Mouse (Mus musculus): ENCODE data around the gene Ccdc77. TPM values are rescaled to one million over a fixed set of nuclear protein-coding genes. Genes with fewer than 3 reads are reported as not detected.
A peak's percentile ranks its signal among the peaks of the same experiment; 100 is the strongest.

Ccdc77 gene
- total and polyA plus RNA-seq, 3 experiments = 14.4 to 17.9 TPM; not detected in 1

DNA sequence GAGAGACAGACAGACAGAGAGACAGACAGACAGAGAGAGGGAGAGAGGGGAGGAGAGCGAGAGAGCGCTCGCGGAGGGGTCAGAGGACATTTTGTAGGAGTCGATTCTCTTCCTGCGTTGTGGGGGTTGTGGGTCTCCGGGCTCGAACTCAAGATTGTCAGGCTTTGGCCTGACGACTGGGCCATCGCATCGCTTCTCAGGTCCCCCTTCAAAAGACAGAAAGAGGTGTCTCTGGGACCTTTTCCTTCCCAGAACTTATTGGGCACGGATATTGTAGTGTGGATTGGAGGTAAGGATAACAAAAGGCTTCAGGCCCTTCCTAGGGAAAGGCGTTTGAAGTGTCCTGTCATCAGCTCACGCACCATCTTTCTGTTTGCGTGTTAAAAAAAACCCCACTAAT, 877 bp upstream of the Ccdc77 start:
- Histone ChIP-seq H3K27ac (ENCODE audit: control insufficient read depth, low read depth, low read length) (peak overlapping the region; percentile 46), H3K9me3 (replicated peaks; ENCODE audit: insufficient read depth, low read length) (no peaks in the 10 kb centered on the region), H3K27me3 (ENCODE audit: control insufficient read depth in 1 of 2, insufficient read depth in 2 of 2, low read length in 2 of 2) (no peaks in the 10 kb centered on the region), H3K4me3 (ENCODE audit: control insufficient read depth in 1 of 2, insufficient read depth in 1 of 2, low read depth in 2 of 2, low read length in 2 of 2) (peak overlapping the region; percentile 60 to 71), H3K4me1 (ENCODE audit: control insufficient read depth in 1 of 2, insufficient read depth in 2 of 2, low read length in 2 of 2) (peaks cover 2 to 4% of the 10 kb centered on the region in 2 experiments; a peak in 3 of 4 replicates), H3K36me3 (ENCODE audit: control insufficient read depth in 1 of 2, insufficient read depth in 2 of 2, low read length in 2 of 2) (peaks cover 10 to 11% of the 10 kb centered on the region in 2 experiments), H3K9ac (ENCODE audit: control insufficient read depth, low read depth, low read length, poor library complexity, severe bottlenecking) (peak overlapping the region; percentile 90), H3K79me2 (ENCODE audit: control insufficient read depth, insufficient read depth, low read length, poor library complexity) (peaks cover 25% of the 10 kb centered on the region)
- TF ChIP-seq SIN3A (IDR thresholded peaks at IDR 0.05; ENCODE audit: low read length) (peak; percentile 28; the same call in 1 of the 2 replicates), MXI1 (IDR thresholded peaks at IDR 0.05; ENCODE audit: low read depth, low read length) (peak; percentile 47; the same call in 1 of the 2 replicates), GATA1 (IDR thresholded peaks at IDR 0.05; ENCODE audit: low read depth, low read length) (no peak)
- peak; percentile 55 for DNase-seq (ENCODE audit: low read depth, low spot score)

DNA sequence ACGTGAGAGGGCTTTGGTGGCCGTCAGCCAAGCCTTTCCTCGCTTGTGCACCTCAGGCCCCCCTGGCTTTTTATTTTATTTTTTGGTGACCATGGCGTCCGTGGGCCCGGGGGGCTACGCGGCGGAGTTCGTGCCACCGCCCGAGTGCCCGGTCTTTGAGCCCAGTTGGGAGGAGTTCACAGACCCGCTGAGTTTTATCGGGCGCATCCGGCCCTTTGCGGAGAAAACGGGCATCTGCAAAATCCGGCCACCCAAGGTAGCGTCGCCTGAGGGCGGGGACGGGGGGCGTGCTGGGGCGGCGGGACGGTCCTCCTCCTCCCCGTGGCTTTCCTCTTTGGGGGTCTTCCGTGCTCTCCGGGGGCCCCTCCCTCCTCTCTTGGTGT, 340 bp upstream of the Ccdc77 start:
- Histone ChIP-seq H3K36me3 (ENCODE audit: control insufficient read depth in 1 of 2, insufficient read depth in 2 of 2, low read length in 2 of 2) (peaks cover 8 to 11% of the 10 kb centered on the region in 2 experiments), H3K9me3 (replicated peaks; ENCODE audit: insufficient read depth, low read length) (no peaks in the 10 kb centered on the region), H3K4me1 (ENCODE audit: control insufficient read depth in 1 of 2, insufficient read depth in 2 of 2, low read length in 2 of 2) (peaks cover 2 to 4% of the 10 kb centered on the region in 2 experiments; a peak in 3 of 4 replicates), H3K27me3 (ENCODE audit: control insufficient read depth in 1 of 2, insufficient read depth in 2 of 2, low read length in 2 of 2) (no peaks in the 10 kb centered on the region), H3K79me2 (ENCODE audit: control insufficient read depth, insufficient read depth, low read length, poor library complexity) (peaks cover 25% of the 10 kb centered on the region), H3K9ac (ENCODE audit: control insufficient read depth, low read depth, low read length, poor library complexity, severe bottlenecking) (peak overlapping the region; percentile 90), H3K27ac (ENCODE audit: control insufficient read depth, low read depth, low read length) (peak overlapping the region; percentile 93), H3K4me3 (ENCODE audit: control insufficient read depth in 1 of 2, insufficient read depth in 1 of 2, low read depth in 2 of 2, low read length in 2 of 2) (peak overlapping the region; percentile 60 to 71)
- no peak for DNase-seq (ENCODE audit: low read depth, low spot score)
- TF ChIP-seq SIN3A (IDR thresholded peaks at IDR 0.05; ENCODE audit: low read length) = no peak
- no peak for TF ChIP-seq E2F4 (IDR thresholded peaks at IDR 0.05; ENCODE audit: borderline replicate concordance, low read depth, low read length)
- TF ChIP-seq MYB (IDR thresholded peaks at IDR 0.05; ENCODE audit: low read depth, low read length) = no peak
- TF ChIP-seq NELFE (IDR thresholded peaks at IDR 0.05; ENCODE audit: low read depth, low read length) = no peak
- TF ChIP-seq NRF1 (IDR thresholded peaks at IDR 0.05; ENCODE audit: insufficient read depth, low read depth, low read length, poor library complexity, severe bottlenecking) = no peak
- TF ChIP-seq TBP (IDR thresholded peaks at IDR 0.05; ENCODE audit: low read depth, low read length) = no peak
- TF ChIP-seq MXI1 (IDR thresholded peaks at IDR 0.05; ENCODE audit: low read depth, low read length) = no peak
- TF ChIP-seq POLR2A (IDR thresholded peaks at IDR 0.05; ENCODE audit: control insufficient read depth in 1 of 2, insufficient read depth in 1 of 2, low read depth in 1 of 2, low read length in 2 of 2, poor library complexity in 1 of 2) = no peak
- no peak for TF ChIP-seq EP300 (IDR thresholded peaks at IDR 0.05; ENCODE audit: low read depth in 1 of 2, low read length in 2 of 2)
- TF ChIP-seq MAFK (IDR thresholded peaks at IDR 0.05; ENCODE audit: borderline replicate concordance, low read depth, low read length) = no peak
- no peak for TF ChIP-seq RCOR1 (IDR thresholded peaks at IDR 0.05; ENCODE audit: low read depth, low read length)
- TF ChIP-seq TCF12 (IDR thresholded peaks at IDR 0.05; ENCODE audit: low read depth, low read length) = no peak
